In genomic region chr10:92453550-92453949, GRCm38 (mm10) we compare ENCODE assay signal across 23 mouse cellular contexts.
A peak's percentile ranks its signal among the peaks of the same experiment; 100 is the strongest.
DNase-seq lines count a peak whose midpoint lies in the region; ATAC-seq lines count a peak whose summit lies in the region.
"Had no signal": no experiment of that assay in that cellular context is flagged by ENCODE, and none has a peak within 500 bp of the region (broad histone marks: within the 10 kb centered on the region; RNA-seq: fewer than 3 reads in every experiment).

No protein-coding gene starts in this region.

- no peak overlapping the region for H3K9ac ChIP-seq in kidney, embryonic 14.5 days (ENCODE audit: low read depth, low read length)
- no peak overlapping the region for H3K9ac ChIP-seq in hindbrain, embryonic 14.5 days
- H3K9ac ChIP-seq: forebrain, embryonic 13.5 days; heart, embryonic 13.5 days; hindbrain, embryonic 15.5 days had no signal

- no peak for DNase-seq in kidney, adult 9 months
- peak; percentile 12 for DNase-seq in kidney, postnatal 10 days
- peak; percentile 32 for DNase-seq in kidney, postnatal 14 days
- DNase-seq in cerebellum, adult 9-11 months = no peak
- no peak for DNase-seq in hindbrain, embryonic 14.5 days (ENCODE audit: low spot score)
- DNase-seq: adrenal gland, adult 2 months; adrenal gland, postnatal 14 days; cerebellum, adult 11 months; cerebellum, adult 2 months; cerebellum, postnatal 10 days; gastrocnemius, postnatal 10 days; gastrocnemius, postnatal 36 days; heart, adult 2 months; heart, postnatal 14 days; heart, postnatal 4 days had no signal

- no peaks in the 10 kb centered on the region for H3K27me3 ChIP-seq in kidney, embryonic 14.5 days (ENCODE audit: control insufficient read depth, insufficient read depth, low read length)
- no peaks in the 10 kb centered on the region for H3K27me3 ChIP-seq in hindbrain, embryonic 14.5 days (ENCODE audit: control insufficient read depth, insufficient read depth, low read length)
- H3K27me3 ChIP-seq: forebrain, embryonic 13.5 days; heart, embryonic 13.5 days; hindbrain, embryonic 15.5 days had no signal

- no peak overlapping the region for H3K4me3 ChIP-seq in kidney, embryonic 14.5 days (ENCODE audit: low read length)
- H3K4me3 ChIP-seq in hindbrain, embryonic 14.5 days (replicated peaks; ENCODE audit: low read length) = no peak overlapping the region
- H3K4me3 ChIP-seq: forebrain, embryonic 10.5 days; forebrain, embryonic 13.5 days; heart, adult 2 months; heart, embryonic 10.5 days; heart, embryonic 13.5 days; hindbrain, embryonic 15.5 days had no signal

- H3K4me2 ChIP-seq in kidney, embryonic 14.5 days (replicated peaks; ENCODE audit: low read depth, low read length) = no peak overlapping the region
- no peak overlapping the region for H3K4me2 ChIP-seq in hindbrain, embryonic 14.5 days (replicated peaks)
- H3K4me2 ChIP-seq: forebrain, embryonic 13.5 days; heart, embryonic 13.5 days; hindbrain, embryonic 15.5 days had no signal

- H3K4me1 ChIP-seq in kidney, embryonic 14.5 days (ENCODE audit: control insufficient read depth, insufficient read depth, low read length) = no peaks in the 10 kb centered on the region
- no peaks in the 10 kb centered on the region for H3K4me1 ChIP-seq in hindbrain, embryonic 14.5 days (replicated peaks; ENCODE audit: control insufficient read depth, insufficient read depth, low read length)
- H3K4me1 ChIP-seq: forebrain, embryonic 10.5 days; forebrain, embryonic 13.5 days; heart, embryonic 10.5 days; heart, embryonic 13.5 days; hindbrain, embryonic 15.5 days had no signal

- no peaks in the 10 kb centered on the region for H3K9me3 ChIP-seq in kidney, embryonic 14.5 days (ENCODE audit: control insufficient read depth, low read length)
- H3K9me3 ChIP-seq in hindbrain, embryonic 14.5 days (ENCODE audit: control insufficient read depth, low read length) = no peaks in the 10 kb centered on the region
- H3K9me3 ChIP-seq: forebrain, embryonic 10.5 days; forebrain, embryonic 13.5 days; heart, embryonic 10.5 days; heart, embryonic 13.5 days; hindbrain, embryonic 15.5 days had no signal

- WGBS in kidney, embryonic 14.5 days = 27% methylated on average over 5 of the region's 5 CpGs
- 79% methylated on average over 5 of the region's 5 CpGs for WGBS in hindbrain, embryonic 14.5 days

- no peaks in the 10 kb centered on the region for H3K36me3 ChIP-seq in kidney, embryonic 14.5 days (ENCODE audit: control insufficient read depth, insufficient read depth, low read length)
- no peaks in the 10 kb centered on the region for H3K36me3 ChIP-seq in hindbrain, embryonic 14.5 days (replicated peaks; ENCODE audit: control insufficient read depth, insufficient read depth)
- H3K36me3 ChIP-seq: forebrain, embryonic 10.5 days; heart, embryonic 10.5 days; heart, embryonic 13.5 days; hindbrain, embryonic 15.5 days had no signal

- no peak overlapping the region for H3K27ac ChIP-seq in kidney, embryonic 14.5 days (ENCODE audit: low read depth, low read length)
- no peak overlapping the region for H3K27ac ChIP-seq in hindbrain, embryonic 14.5 days
- H3K27ac ChIP-seq: forebrain, embryonic 10.5 days; forebrain, embryonic 13.5 days; heart, adult 2 months; heart, embryonic 10.5 days; heart, embryonic 13.5 days; hindbrain, embryonic 15.5 days had no signal

- ATAC-seq in kidney, embryonic 14.5 days (ENCODE audit: low FRiP score, low TSS enrichment) = peak; percentile 73
- no peak for ATAC-seq in hindbrain, embryonic 14.5 days (ENCODE audit: low FRiP score)
- ATAC-seq: CD4-positive, CD25-positive, alpha-beta regulatory T cell, adult 4 months; forebrain, embryonic 13.5 days; forebrain, embryonic 16.5 days had no signal

Comparison
In these comparisons a context has a peak if more than half of its experiments do, and no peak if none do; other contexts are left out.
1. DNase-seq: peak in kidney, postnatal 10 days (single experiment) and kidney, postnatal 14 days (single experiment); none in kidney, adult 9 months (single experiment), cerebellum, adult 9-11 months (single experiment) and hindbrain, embryonic 14.5 days (single experiment).